8 mouse cellular contexts compared by ENCODE assay signal in genomic region chr2:60552902-60553682, GRCm38 (mm10). TPM values are rescaled to one million over a fixed set of nuclear protein-coding genes. Genes with fewer than 3 reads are reported as not detected.
DNase-seq lines count a peak whose midpoint lies in the region; ATAC-seq and TF ChIP-seq lines count a peak whose summit lies in the region.

Gene Pla2r1 (minus strand): TSS chr2:60553308.

- peak; percentile 46 to 61 for DNase-seq in adrenal gland, adult 18-20 months (ENCODE audit: low spot score in 2 of 2)
- peak; percentile 18 to 28 for DNase-seq in cerebellum, adult 2 months
- DNase-seq in gastrocnemius, adult 18-20 months (ENCODE audit: low spot score): peak; percentile 64
- DNase-seq in liver: peak; percentile 44
- peak; percentile 30 for DNase-seq in thymus, postnatal 14 days
- DNase-seq in layer of hippocampus, postnatal 14 days (ENCODE audit: low spot score in 2 of 2): no peak

- H3K27me3 ChIP-seq in cerebellum, adult 2 months (ENCODE audit: control insufficient read depth, insufficient read depth, low read length): no peaks in the 10 kb centered on the region
- H3K27me3 ChIP-seq in hindbrain, embryonic 13.5 days: peaks cover 25% of the 10 kb centered on the region
- peaks cover 6% of the 10 kb centered on the region; the same call in 1 of the 2 replicates for H3K27me3 ChIP-seq in midbrain, embryonic 15.5 days (replicated peaks)

- TF ChIP-seq POLR2A in cerebellum, adult 2 months (IDR thresholded peaks at IDR 0.05; ENCODE audit: borderline replicate concordance, insufficient read depth, low read length): no peak

- no peak; the same call in 1 of the 2 replicates for TF ChIP-seq CTCF in cerebellum, adult 2 months (IDR thresholded peaks at IDR 0.05; ENCODE audit: borderline replicate concordance, insufficient read depth, low read depth, low read length)

- no peaks in the 10 kb centered on the region for H3K36me3 ChIP-seq in hindbrain, embryonic 13.5 days
- H3K36me3 ChIP-seq in midbrain, embryonic 15.5 days (replicated peaks): no peaks in the 10 kb centered on the region

- peak within 1 kb of the TSS; percentile 45 for H3K4me3 ChIP-seq in cerebellum, adult 2 months (replicated peaks; ENCODE audit: insufficient read depth, low read depth, low read length)
- peak within 1 kb of the TSS; percentile 39 for H3K4me3 ChIP-seq in hindbrain, embryonic 13.5 days
- H3K4me3 ChIP-seq in midbrain, embryonic 15.5 days: peak within 1 kb of the TSS; percentile 31

- H3K4me2 ChIP-seq in hindbrain, embryonic 13.5 days: peak within 1 kb of the TSS; percentile 70
- peak within 1 kb of the TSS; percentile 57 for H3K4me2 ChIP-seq in midbrain, embryonic 15.5 days

- H3K9me3 ChIP-seq in hindbrain, embryonic 13.5 days: no peaks in the 10 kb centered on the region
- H3K9me3 ChIP-seq in midbrain, embryonic 15.5 days: no peaks in the 10 kb centered on the region

- H3K27ac ChIP-seq in cerebellum, adult 2 months (ENCODE audit: insufficient read depth, low read length): peak within 1 kb of the TSS; percentile 42; the same call in 1 of the 2 replicates
- H3K27ac ChIP-seq in hindbrain, embryonic 13.5 days: no peak within 1 kb of the TSS
- no peak within 1 kb of the TSS for H3K27ac ChIP-seq in midbrain, embryonic 15.5 days

- peak within 1 kb of the TSS; percentile 59 for H3K9ac ChIP-seq in hindbrain, embryonic 13.5 days
- peak within 1 kb of the TSS; percentile 8; the same call in 1 of the 2 replicates for H3K9ac ChIP-seq in midbrain, embryonic 15.5 days

- ATAC-seq in hindbrain, embryonic 13.5 days (ENCODE audit: low FRiP score): peak; percentile 32; the same call in 1 of the 2 replicates
- peak; percentile 65 for ATAC-seq in midbrain, embryonic 15.5 days (replicated peaks)

- 12% methylated on average over 33 of the region's 33 CpGs for WGBS in cerebellum, adult 2 months
- WGBS in hindbrain, embryonic 13.5 days: 3% methylated on average over 33 of the region's 33 CpGs
- WGBS in midbrain, embryonic 15.5 days: 1% methylated on average over 33 of the region's 33 CpGs

- peaks cover 14% of the 10 kb centered on the region for H3K4me1 ChIP-seq in cerebellum, adult 2 months (ENCODE audit: control insufficient read depth, insufficient read depth, low read length)
- H3K4me1 ChIP-seq in hindbrain, embryonic 13.5 days (replicated peaks): peaks cover 14% of the 10 kb centered on the region
- peaks cover 15% of the 10 kb centered on the region for H3K4me1 ChIP-seq in midbrain, embryonic 15.5 days

RNA-seq across cellular contexts. Expression of gene Pla2r1, which starts in this region (rescaled TPM):
- 1 to 10 TPM; 3.2 to 4.3 TPM for total RNA-seq in adrenal gland, adult 18-20 months (2021)
- polyA plus RNA-seq in cerebellum, adult 2 months (2012; rRNA removed): 0.46 and 0.71 TPM in 2 replicates
- under 1 TPM; 0.74 to 0.96 TPM for total RNA-seq in gastrocnemius, adult 18-20 months (2021)
- 0.66 and 0.97 TPM in 2 replicates for polyA plus RNA-seq in hindbrain, embryonic 13.5 days (2015; fragmentation: Nextera tagmentation; extraction: Ambion mirVana)
- 0.38 and 0.50 TPM in 2 replicates for polyA plus RNA-seq in midbrain, embryonic 15.5 days (2015; fragmentation: Nextera tagmentation; extraction: Ambion mirVana)
- under 1 TPM; 0.25 to 0.57 TPM for total RNA-seq in layer of hippocampus, postnatal 14 days (2021)

Comparison
In these comparisons a context has a peak if more than half of its experiments do, and no peak if none do; other contexts are left out.
1. Peak in DNase-seq, H3K4me3 ChIP-seq and H3K27ac ChIP-seq in cerebellum, adult 2 months; RNA of the gene not detected or under 1 TPM.
2. Peak in DNase-seq in gastrocnemius, adult 18-20 months; RNA of the gene not detected or under 1 TPM.
3. Peak in ATAC-seq, H3K4me3 ChIP-seq, H3K9ac ChIP-seq and H3K4me2 ChIP-seq in hindbrain, embryonic 13.5 days; RNA of the gene not detected or under 1 TPM.
4. Peak in ATAC-seq, H3K4me3 ChIP-seq, H3K9ac ChIP-seq and H3K4me2 ChIP-seq in midbrain, embryonic 15.5 days; RNA of the gene not detected or under 1 TPM.
5. DNase-seq: peak in adrenal gland, adult 18-20 months (2 of 2), liver (single experiment) and thymus, postnatal 14 days (single experiment); none in layer of hippocampus, postnatal 14 days (0 of 2).
6. Peak in every context shown above with its lines, with median percentiles within 50 percentile points of each other: H3K4me3 ChIP-seq.